Mouse (Mus musculus) liver, embryonic 14.5 days (tissue): Measurements from ENCODE around the gene Olfr140. TPM values are rescaled to one million over a fixed set of nuclear protein-coding genes. Genes with fewer than 3 reads are reported as not detected.

Experiments used
- ATAC-seq: fragments of 200-750 bp; cut with Nextera tagmentation; 2 replicates; pipeline ENCODE4 v1.8.0; 2017; ENCODE audit warnings: moderate number of reproducible peaks, mild to moderate bottlenecking, moderate library complexity; ENCODE audit not compliant: insufficient read depth
- DNase-seq, 3 experiments: peaks; one replicate each; pipeline ENCODE4 v3.0.0-alpha.2; 2012 to 2013; ENCODE audit warnings: low read depth in 3 of 3, low spot score in 3 of 3
- H3K27ac ChIP-seq: fragments of 300-500 bp; sonication (generic); 2 replicates; pipeline ENCODE4 v1.5.1; 2014; ENCODE audit warnings: moderate library complexity, mild to moderate bottlenecking, control low read depth, inconsistent platforms
- H3K27me3 ChIP-seq: fragments of 300-500 bp; sonication (generic); 2 replicates; pipeline ENCODE4 v1.6.1; 2014; ENCODE audit warnings: mild to moderate bottlenecking, low read length, moderate library complexity; ENCODE audit not compliant: control insufficient read depth, insufficient read depth
- H3K36me3 ChIP-seq: fragments of 300-500 bp; sonication (generic); replicated peaks from 2 replicates; pipeline ENCODE4 v1.6.1; 2014; ENCODE audit warnings: low read depth; ENCODE audit not compliant: control insufficient read depth, insufficient read depth
- H3K4me1 ChIP-seq, 2 experiments: fragments of 200-500 bp in 1 of 2; fragments of 300-500 bp in 1 of 2; sonication (generic) in 1 of 2; replicated peaks; 2 replicates each; pipeline ENCODE4 v1.6.1; 2012 to 2014; ENCODE audit warnings: antibody characterized with exemption in 1 of 2, inconsistent platforms in 1 of 2, low read length in 1 of 2; ENCODE audit not compliant: control insufficient read depth in 2 of 2, insufficient read depth in 2 of 2
- H3K4me2 ChIP-seq: fragments of 300-500 bp; sonication (generic); 2 replicates; pipeline ENCODE4 v1.6.1; 2014; ENCODE audit warnings: low read depth, mild to moderate bottlenecking, control low read depth, moderate library complexity
- H3K4me3 ChIP-seq, 2 experiments: fragments of 200-500 bp in 1 of 2; fragments of 300-500 bp in 1 of 2; sonication (generic) in 1 of 2; 2 replicates each; pipeline ENCODE4 v1.5.1; 2012 to 2014; ENCODE audit warnings: low read depth in 2 of 2, low read length in 2 of 2, mild to moderate bottlenecking in 2 of 2, control low read depth in 1 of 2, inconsistent platforms in 1 of 2, moderate library complexity in 1 of 2; ENCODE audit not compliant: insufficient read depth in 1 of 2
- H3K9ac ChIP-seq: fragments of 300-500 bp; sonication (generic); replicated peaks from 2 replicates; pipeline ENCODE4 v1.6.1; 2014; ENCODE audit warnings: mild to moderate bottlenecking, control low read depth, moderate library complexity
- H3K9me3 ChIP-seq: fragments of 300-500 bp; sonication (generic); 2 replicates; pipeline ENCODE4 v1.6.1; 2016; ENCODE audit warnings: low read length, mixed read lengths; ENCODE audit not compliant: control insufficient read depth
- CTCF ChIP-seq: IDR thresholded peaks from 2 replicates; pipeline ENCODE4 v1.5.1; 2016; ENCODE audit warnings: antibody characterized with exemption, low read depth, control low read depth
- EP300 ChIP-seq: IDR thresholded peaks from 2 replicates; pipeline ENCODE4 v1.6.1; 2016; ENCODE audit warnings: antibody characterized with exemption, low read depth
- polyA plus RNA-seq, 2 experiments: library from polyadenylated mRNA; depleted of rRNA in 1 of 2; stranded (reverse) in 1 of 2; unstranded in 1 of 2; fragments of >200 nt; fragmentation: Nextera tagmentation in 1 of 2; extraction: Ambion mirVana in 1 of 2; gene quantifications; 2 replicates each; pipeline versions ENCODE4 v1.2.1 to v1.2.3; 2012 to 2014

The Olfr140 gene
- polyA plus RNA-seq, 2 experiments, result not detected

DNA sequence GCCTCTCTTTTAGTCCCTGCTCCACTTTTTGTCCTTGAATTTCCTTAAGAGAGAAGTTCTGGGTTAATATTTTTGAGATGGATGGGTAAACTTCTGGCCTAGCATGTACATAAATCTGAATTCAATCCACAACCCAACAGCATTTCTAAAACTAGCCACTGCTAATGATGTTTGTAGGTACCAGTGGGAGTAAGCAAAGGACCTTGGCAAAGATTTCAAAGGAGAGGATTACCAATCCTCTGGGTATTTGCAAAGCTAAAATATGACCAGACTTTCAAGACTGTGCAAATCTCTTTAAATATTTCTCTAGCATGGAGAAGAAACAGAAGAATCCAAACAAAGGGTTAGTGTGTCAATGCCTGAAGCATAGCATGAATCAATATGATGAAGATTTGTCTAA is 63.5 kb downstream of the Olfr140 start, which contains the start of gene Olfr1262:
Gene Olfr1262 (plus strand): TSS at position 301 of the 400 bp plus-strand sequence.
- H3K27ac ChIP-seq, result no peak within 1 kb of the TSS
- H3K27me3 ChIP-seq, result no peaks in the 10 kb centered on the region
- no peak within 1 kb of the TSS for H3K9ac ChIP-seq
- TF ChIP-seq EP300, result no peak
- no peak for TF ChIP-seq CTCF
- no peak within 1 kb of the TSS for H3K4me3 ChIP-seq
- DNase-seq, result no peak
- H3K36me3 ChIP-seq, result no peaks in the 10 kb centered on the region
- ATAC-seq, result no peak
- H3K4me1 ChIP-seq, result no peaks in the 10 kb centered on the region
- no peaks in the 10 kb centered on the region for H3K9me3 ChIP-seq
- H3K4me2 ChIP-seq, result no peak within 1 kb of the TSS

Other genes with a start within 250 kb of the Olfr140 start
- gene Olfr1256, start 222.0 kb downstream of the Olfr140 start, polyA plus RNA-seq (2012; rRNA removed), result not detected in 2 replicates
- not detected in 2 replicates for gene Olfr1256, start 222.0 kb downstream of the Olfr140 start, polyA plus RNA-seq (2014; fragmentation: Nextera tagmentation; extraction: Ambion mirVana)
- not detected in 2 replicates for gene Olfr48, start 215.4 kb downstream of the Olfr140 start, polyA plus RNA-seq (2012; rRNA removed)
- gene Olfr48, start 215.4 kb downstream of the Olfr140 start, polyA plus RNA-seq (2014; fragmentation: Nextera tagmentation; extraction: Ambion mirVana), result not detected in 2 replicates
- gene Olfr1257, start 185.2 kb downstream of the Olfr140 start, polyA plus RNA-seq (2012; rRNA removed), result not detected in 2 replicates
- gene Olfr1257, start 185.2 kb downstream of the Olfr140 start, polyA plus RNA-seq (2014; fragmentation: Nextera tagmentation; extraction: Ambion mirVana), result not detected in 2 replicates
- gene Olfr1258, start 136.3 kb downstream of the Olfr140 start, polyA plus RNA-seq (2012; rRNA removed), result not detected in 2 replicates
- gene Olfr1258, start 136.3 kb downstream of the Olfr140 start, polyA plus RNA-seq (2014; fragmentation: Nextera tagmentation; extraction: Ambion mirVana), result not detected in 2 replicates
- gene Olfr1259, start 114.9 kb downstream of the Olfr140 start, polyA plus RNA-seq (2012; rRNA removed), result not detected in 2 replicates
- gene Olfr1259, start 114.9 kb downstream of the Olfr140 start, polyA plus RNA-seq (2014; fragmentation: Nextera tagmentation; extraction: Ambion mirVana), result not detected in 2 replicates
- not detected in 2 replicates for gene Olfr1260, start 89.3 kb downstream of the Olfr140 start, polyA plus RNA-seq (2012; rRNA removed)
- gene Olfr1260, start 89.3 kb downstream of the Olfr140 start, polyA plus RNA-seq (2014; fragmentation: Nextera tagmentation; extraction: Ambion mirVana), result not detected in 2 replicates
- not detected in 2 replicates for gene Olfr1261, start 72.4 kb downstream of the Olfr140 start, polyA plus RNA-seq (2012; rRNA removed)
- not detected in 2 replicates for gene Olfr1261, start 72.4 kb downstream of the Olfr140 start, polyA plus RNA-seq (2014; fragmentation: Nextera tagmentation; extraction: Ambion mirVana)
- gene Olfr1262, start 63.4 kb downstream of the Olfr140 start, polyA plus RNA-seq (2012; rRNA removed), result not detected in 2 replicates
- not detected in 2 replicates for gene Olfr1262, start 63.4 kb downstream of the Olfr140 start, polyA plus RNA-seq (2014; fragmentation: Nextera tagmentation; extraction: Ambion mirVana)
- gene Olfr1263, start 51.5 kb downstream of the Olfr140 start, polyA plus RNA-seq (2012; rRNA removed), result not detected in 2 replicates
- not detected in 2 replicates for gene Olfr1263, start 51.5 kb downstream of the Olfr140 start, polyA plus RNA-seq (2014; fragmentation: Nextera tagmentation; extraction: Ambion mirVana)
- gene Olfr1264, start 38.0 kb downstream of the Olfr140 start, polyA plus RNA-seq (2012; rRNA removed), result not detected in 2 replicates
- gene Olfr1264, start 38.0 kb downstream of the Olfr140 start, polyA plus RNA-seq (2014; fragmentation: Nextera tagmentation; extraction: Ambion mirVana), result not detected in 2 replicates
- gene Olfr1265, start 28.3 kb downstream of the Olfr140 start, polyA plus RNA-seq (2012; rRNA removed), result not detected in 2 replicates
- not detected in 2 replicates for gene Olfr1265, start 28.3 kb downstream of the Olfr140 start, polyA plus RNA-seq (2014; fragmentation: Nextera tagmentation; extraction: Ambion mirVana)
- not detected in 2 replicates for gene Olfr1269, start 57.8 kb upstream of the Olfr140 start, polyA plus RNA-seq (2012; rRNA removed)
- not detected in 2 replicates for gene Olfr1269, start 57.8 kb upstream of the Olfr140 start, polyA plus RNA-seq (2014; fragmentation: Nextera tagmentation; extraction: Ambion mirVana)
- not detected in 2 replicates for gene Olfr32, start 78.7 kb upstream of the Olfr140 start, polyA plus RNA-seq (2012; rRNA removed)
- not detected in 2 replicates for gene Olfr32, start 78.7 kb upstream of the Olfr140 start, polyA plus RNA-seq (2014; fragmentation: Nextera tagmentation; extraction: Ambion mirVana)
- gene Olfr1270, start 89.5 kb upstream of the Olfr140 start, polyA plus RNA-seq (2012; rRNA removed), result not detected in 2 replicates
- gene Olfr1270, start 89.5 kb upstream of the Olfr140 start, polyA plus RNA-seq (2014; fragmentation: Nextera tagmentation; extraction: Ambion mirVana), result not detected in 2 replicates
- not detected in 2 replicates for gene Olfr1506, start 160.9 kb upstream of the Olfr140 start, polyA plus RNA-seq (2012; rRNA removed)
- not detected in 2 replicates for gene Olfr1506, start 160.9 kb upstream of the Olfr140 start, polyA plus RNA-seq (2014; fragmentation: Nextera tagmentation; extraction: Ambion mirVana)
- gene Olfr142, start 194.0 kb upstream of the Olfr140 start, polyA plus RNA-seq (2012; rRNA removed), result not detected in 2 replicates
- gene Olfr142, start 194.0 kb upstream of the Olfr140 start, polyA plus RNA-seq (2014; fragmentation: Nextera tagmentation; extraction: Ambion mirVana), result not detected in 2 replicates
- not detected in 2 replicates for gene Olfr1271, start 207.4 kb upstream of the Olfr140 start, polyA plus RNA-seq (2012; rRNA removed)
- not detected in 2 replicates for gene Olfr1271, start 207.4 kb upstream of the Olfr140 start, polyA plus RNA-seq (2014; fragmentation: Nextera tagmentation; extraction: Ambion mirVana)
- gene Olfr1272, start 229.2 kb upstream of the Olfr140 start, polyA plus RNA-seq (2012; rRNA removed), result not detected in 2 replicates
- gene Olfr1272, start 229.2 kb upstream of the Olfr140 start, polyA plus RNA-seq (2014; fragmentation: Nextera tagmentation; extraction: Ambion mirVana), result not detected in 2 replicates